Mouse (Mus musculus) cerebellum, adult (tissue): ENCODE results near the gene Calr3.

ENCODE experiments used
- ATAC-seq: cut with Nextera tagmentation; 2 replicates; pipeline ENCODE4 v1.9.2; 2017; ENCODE audit warnings: mild to moderate bottlenecking, moderate library complexity, mixed read lengths; ENCODE audit not compliant: insufficient number of reproducible peaks, low FRiP score, low TSS enrichment

Gene Calr3

GRCm38 (mm10) chr8:72443338-72443993 lies at the start of gene Calr3, which contains the start of gene 1700030K09Rik:
Gene Calr3, minus strand, starts transcription at chr8:72443870.
Gene 1700030K09Rik, plus strand, starts transcription at chr8:72443880.
- peak; percentile 100 for ATAC-seq

- ATAC-seq = no peak
Measured at GRCm38 (mm10) chr8:72493381-72493780, 49.7 kb upstream of the Calr3 start.

- peak; percentile 89 for ATAC-seq
Measured at GRCm38 (mm10) chr8:72492622-72493081, 49.0 kb upstream of the Calr3 start.

DNA sequence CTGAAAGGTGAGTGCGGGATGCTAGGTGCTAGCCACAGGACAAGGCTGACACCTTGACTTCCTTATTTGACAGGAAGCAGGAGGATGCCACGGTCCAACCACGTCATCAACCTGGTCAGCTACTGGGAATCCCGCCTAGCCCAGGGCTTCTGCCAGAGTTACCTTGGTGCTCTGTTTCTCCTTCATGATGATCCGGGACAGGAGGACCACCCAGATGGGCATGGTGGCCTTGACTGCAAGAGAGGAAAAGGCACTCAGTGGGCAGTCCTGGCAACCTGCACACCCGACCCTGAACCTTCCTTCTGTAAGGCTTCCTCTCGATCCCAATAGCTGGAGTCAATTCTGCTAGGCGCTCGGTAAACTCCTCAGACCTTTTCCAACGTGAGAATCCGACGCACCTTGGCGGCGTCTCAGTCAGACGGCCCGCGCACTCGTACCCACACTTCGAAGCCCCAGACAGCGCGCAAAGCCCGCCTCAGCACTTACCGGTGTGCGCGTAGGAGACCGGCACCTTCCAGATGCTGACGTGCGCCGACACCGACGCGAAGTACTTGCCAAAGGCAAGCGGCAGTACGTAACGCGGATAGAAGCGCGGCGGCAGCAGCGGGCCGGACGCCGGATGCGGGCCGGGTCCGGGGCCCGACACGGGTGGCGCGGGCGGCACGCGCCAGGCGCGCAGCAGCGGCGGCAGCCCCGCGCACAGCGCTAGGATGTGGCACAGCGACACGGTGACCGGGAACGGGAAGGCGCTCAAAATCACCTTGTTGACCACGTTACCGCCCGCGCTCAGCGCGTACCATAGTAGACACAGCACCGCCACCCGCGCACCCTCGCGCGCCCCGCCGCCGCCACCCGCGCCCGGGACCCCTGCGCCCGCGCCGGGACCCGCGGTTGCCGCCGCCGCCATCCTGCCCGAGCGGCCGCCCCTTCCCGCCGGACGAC lies 48.3 kb upstream of the Calr3 start, which contains the start of gene Slc35e1:
Gene Slc35e1, minus strand, starts transcription at position 935 of the 942 bp plus-strand sequence.
- peak; percentile 38 for ATAC-seq

DNA sequence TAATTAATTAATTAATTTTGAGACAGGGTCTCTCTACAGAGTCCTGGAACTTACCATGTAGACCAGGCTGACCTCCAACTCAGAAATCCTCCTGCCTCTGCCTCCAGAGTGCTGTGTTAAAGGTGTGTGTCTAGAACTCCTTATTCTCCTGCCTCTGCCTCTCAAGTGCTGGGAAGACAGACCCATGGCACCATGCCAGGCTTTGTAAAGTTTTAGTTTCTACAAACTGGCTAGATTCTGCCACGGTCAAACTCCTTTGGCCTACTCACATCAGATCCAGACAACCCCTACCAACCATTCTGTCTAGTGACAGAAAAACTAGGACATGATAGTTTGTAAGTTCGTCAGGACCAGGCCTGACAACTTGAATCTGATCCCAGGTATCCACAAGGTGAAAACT lies 47.3 kb upstream of the Calr3 start:
- ATAC-seq = no peak

DNA sequence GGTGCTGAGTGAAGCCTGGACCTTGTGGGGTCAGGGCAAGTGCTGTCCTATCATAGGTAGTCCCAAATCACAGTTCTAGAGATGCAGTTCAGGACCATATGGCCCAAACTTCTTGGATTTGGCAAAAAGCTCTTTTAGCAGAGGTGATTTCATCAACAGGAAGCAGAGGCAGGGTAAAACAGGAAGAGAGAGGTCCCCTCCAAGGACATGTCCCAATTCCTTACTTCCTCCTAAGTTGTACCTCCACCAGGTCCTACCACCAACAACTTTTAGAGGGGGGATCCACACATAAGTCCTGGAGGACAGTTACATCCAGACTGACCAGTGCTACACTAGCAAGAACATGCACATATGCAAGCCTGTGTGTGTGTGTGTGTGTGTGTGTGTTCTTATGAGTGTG lies 43.3 kb upstream of the Calr3 start:
- no peak for ATAC-seq

DNA sequence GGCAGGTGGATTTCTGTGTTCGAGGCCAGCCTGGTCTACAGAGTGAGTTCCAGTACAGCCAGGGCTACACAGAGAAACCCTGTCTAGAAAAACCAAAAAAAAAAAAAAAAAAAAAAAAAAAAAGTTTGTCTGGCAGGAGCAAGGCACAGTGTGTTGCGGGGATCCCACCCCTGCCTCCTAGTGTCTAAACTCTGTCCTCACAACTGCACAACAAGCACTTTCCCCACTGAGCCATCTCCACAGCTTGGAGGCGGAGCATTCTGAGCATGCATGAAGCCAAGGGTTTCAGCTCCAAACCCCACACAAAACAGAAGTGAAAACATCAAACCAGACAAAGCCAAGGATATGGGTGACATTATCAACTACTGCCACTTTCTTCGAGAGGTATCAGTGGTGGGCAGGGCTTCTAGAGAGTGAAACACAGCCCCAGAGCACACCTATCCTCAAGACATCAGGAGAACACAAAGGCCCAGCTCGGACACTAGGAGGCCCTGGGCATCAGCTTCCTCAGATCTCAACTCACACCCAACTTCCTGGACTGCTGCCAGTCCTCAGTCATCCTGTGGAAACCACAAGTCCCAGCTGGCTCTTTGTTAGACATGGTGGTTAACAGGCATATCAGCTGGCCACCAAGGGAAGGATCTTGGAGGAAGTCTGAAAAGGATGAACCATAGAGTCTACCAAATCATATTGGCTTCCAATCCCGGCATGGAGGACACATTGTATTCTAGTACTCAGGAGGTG lies 42.0 kb upstream of the Calr3 start:
- ATAC-seq = no peak

- ATAC-seq = peak; percentile 94
Measured at GRCm38 (mm10) chr8:72474826-72475546, 31.3 kb upstream of the Calr3 start, which contains the start of gene Cherp. Gene Cherp, minus strand, starts transcription at chr8:72475226.

DNA sequence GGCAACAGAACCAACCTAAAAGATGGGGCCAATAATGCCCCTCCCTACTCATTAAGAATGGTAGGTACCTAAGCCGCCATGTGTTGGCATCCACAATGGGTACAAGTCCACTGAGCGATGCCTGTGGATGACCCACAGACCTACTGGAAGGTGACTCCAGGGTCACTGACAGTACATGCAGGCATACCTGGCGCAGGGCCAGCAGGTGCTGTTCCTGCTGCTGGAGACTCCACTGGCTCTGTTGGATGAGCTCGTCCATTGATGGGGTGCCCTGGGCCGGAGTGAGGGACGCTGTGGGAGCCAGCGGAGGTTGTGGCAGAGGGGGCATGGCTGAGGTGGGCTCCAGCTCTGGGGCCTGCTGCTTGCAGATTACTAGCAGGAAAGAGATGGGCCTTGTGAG lies 27.0 kb upstream of the Calr3 start:
- ATAC-seq = no peak

- ATAC-seq = no peak
Measured at GRCm38 (mm10) chr8:72469984-72470383, 26.3 kb upstream of the Calr3 start.

- ATAC-seq = no peak
Measured at GRCm38 (mm10) chr8:72469243-72469642, 25.6 kb upstream of the Calr3 start.

DNA sequence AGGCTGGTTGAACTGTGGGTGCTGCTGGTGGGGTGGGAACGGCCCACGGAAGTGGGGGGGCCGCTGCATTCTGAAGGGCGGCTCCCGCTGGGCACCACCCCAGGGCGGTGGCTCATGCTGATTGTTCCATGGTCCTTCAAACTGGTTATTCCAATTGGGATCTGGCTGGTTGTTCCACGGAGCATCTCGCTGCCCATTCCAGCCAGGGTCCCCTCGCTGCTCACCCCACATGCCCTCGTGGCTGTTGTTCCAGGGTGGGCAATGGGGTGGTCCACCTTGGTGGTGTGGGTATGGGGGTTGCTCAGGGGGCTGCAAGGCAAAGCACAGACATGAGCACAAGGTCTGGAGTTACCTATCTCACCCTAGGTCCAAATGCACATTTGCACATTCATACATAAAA lies 20.5 kb upstream of the Calr3 start:
- ATAC-seq = no peak

DNA sequence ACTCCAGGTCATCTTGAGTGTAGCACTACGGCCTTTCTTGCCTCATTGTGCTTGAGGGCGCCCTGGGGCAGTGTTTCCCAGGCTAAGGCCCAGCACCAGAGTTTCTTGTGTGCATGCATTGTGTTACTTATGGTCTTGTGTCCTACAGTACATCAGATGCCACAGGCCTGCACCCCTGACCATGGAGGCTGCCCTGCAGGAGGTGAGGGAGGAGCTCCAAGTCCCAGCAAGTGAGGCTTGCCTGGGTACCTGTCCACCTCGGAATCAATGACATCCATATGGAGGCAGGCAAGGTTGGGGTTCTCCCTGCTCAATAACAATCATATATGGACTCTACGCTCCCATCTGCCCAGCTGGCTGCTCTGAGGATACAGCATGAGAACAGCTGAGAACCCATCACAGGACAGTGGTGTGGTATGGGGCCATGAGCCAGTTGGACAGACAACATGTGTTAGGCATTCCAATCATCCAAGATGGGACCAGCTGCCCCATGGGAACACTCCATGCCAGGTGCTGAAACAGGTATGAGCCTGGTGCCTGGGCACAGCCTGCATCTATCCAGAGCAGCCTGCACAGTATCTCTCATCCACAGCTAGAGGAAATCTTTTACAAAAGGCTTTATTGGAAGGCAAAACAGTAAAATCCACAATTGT lies 16.3 kb upstream of the Calr3 start:
- ATAC-seq = no peak

DNA sequence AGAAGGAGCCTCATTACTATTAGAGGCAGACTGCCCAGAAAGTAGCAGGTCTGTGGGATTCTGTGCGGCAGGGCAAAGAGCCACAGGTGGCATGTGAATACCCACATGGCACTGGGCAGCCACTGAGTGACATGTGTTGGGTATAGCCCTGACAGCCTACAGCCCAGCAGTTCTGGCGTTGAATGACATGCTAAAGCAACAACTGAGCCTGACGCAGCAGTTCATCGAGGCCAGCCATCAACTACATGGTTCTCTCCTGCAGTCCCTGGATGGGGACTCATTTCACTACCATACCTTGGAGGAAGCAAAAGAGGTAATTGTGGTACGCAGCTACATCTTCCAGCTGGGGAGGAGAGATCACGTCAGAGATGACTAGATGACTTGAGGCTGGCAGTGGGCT lies 14.8 kb upstream of the Calr3 start:
- no peak for ATAC-seq

GRCm38 (mm10) chr8:72457806-72458205 lies 14.1 kb upstream of the Calr3 start:
- ATAC-seq = no peak

DNA sequence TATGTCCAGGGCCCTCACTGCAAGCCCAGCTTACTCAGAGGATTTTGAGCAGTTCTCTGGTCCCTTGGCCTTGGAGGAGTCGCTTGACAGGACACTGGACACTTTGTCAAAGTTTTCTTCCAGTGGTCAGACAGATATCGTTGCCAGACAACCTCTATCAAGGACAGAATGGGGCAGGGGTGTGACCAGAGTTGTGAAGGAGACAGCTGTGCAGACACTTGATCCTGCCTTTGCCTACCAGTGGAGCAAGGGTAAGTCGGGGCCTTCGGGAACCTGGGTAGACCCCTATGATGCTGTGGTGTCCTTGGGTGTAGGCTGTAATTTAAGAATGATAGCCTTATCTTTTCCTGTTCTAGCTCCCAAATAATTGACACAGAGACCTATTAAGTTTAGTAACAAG lies 11.6 kb upstream of the Calr3 start:
- ATAC-seq = no peak

DNA sequence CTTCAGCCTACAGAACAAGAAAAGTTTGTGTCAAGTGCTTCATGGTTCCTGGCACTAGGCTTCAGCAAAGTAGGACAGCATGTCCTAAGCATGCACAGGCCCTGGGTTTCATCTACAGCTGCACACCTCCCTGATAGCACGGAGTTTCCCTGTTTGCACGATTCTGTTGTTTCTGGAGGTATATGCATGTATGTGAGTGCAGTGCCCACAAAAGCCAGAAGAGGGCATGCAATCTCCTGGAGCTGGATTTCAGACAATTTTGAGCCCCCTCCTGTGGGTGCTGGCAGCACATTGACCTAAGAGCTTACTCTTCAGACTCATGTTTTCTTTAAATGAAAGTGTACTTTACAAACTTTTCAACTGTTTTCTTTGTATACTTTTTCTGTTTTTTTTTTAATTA lies 10.2 kb upstream of the Calr3 start:
- ATAC-seq = no peak

GRCm38 (mm10) chr8:72451516-72451915 lies 7.8 kb upstream of the Calr3 start:
- ATAC-seq = no peak

DNA sequence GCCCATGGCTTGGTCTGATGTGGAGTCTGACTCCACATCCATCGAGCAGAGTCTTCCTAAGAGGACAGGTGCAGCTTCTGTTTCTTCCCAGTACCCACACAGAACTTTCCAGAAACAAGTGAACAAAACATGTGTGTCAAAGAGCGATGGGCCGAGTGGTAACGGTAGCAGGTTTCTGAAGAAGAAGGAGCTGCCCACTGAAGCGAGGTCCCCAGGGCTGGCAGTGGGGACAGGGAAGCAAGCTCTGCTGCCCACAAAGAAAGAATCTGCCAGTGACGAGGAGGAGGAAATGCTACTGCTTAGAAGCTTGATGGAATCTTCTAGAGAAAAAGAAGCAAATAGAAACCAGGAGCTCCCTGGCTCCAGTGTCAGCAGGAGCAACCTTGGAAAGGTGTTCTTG lies 1.4 kb upstream of the Calr3 start:
- no peak for ATAC-seq

- no peak for ATAC-seq
Measured at GRCm38 (mm10) chr8:72443994-72444350, 302 bp upstream of the Calr3 start.
